Mouse (Mus musculus) cerebellum, adult 8-10 months (tissue): ENCODE results near the gene Tiam1.

Source experiments
- DNase-seq: peaks from one replicate; pipeline ENCODE4 v3.0.0; 2022

Gene Tiam1

GRCm38 (mm10) chr16:89831172-89831571, 312.4 kb downstream of the Tiam1 start:
- peak; percentile 48 for DNase-seq

GRCm38 (mm10) chr16:89830221-89830648, 313.3 kb downstream of the Tiam1 start:
- DNase-seq: no peak

- DNase-seq: no peak
These were observed 316.0 kb downstream of the Tiam1 start for GRCm38 (mm10) chr16:89827496-89828125.

GRCm38 (mm10) chr16:89825875-89826274, 317.7 kb downstream of the Tiam1 start:
- no peak for DNase-seq

- DNase-seq: peak; percentile 60
These were observed 320.7 kb downstream of the Tiam1 start for GRCm38 (mm10) chr16:89822882-89823281.

- no peak for DNase-seq
These were observed 324.9 kb downstream of the Tiam1 start for GRCm38 (mm10) chr16:89818661-89819060.

GRCm38 (mm10) chr16:89817861-89818630, 325.5 kb downstream of the Tiam1 start:
- DNase-seq: no peak

- no peak for DNase-seq
These were observed 326.3 kb downstream of the Tiam1 start for GRCm38 (mm10) chr16:89817301-89817700.

GRCm38 (mm10) chr16:89816506-89817172, 326.9 kb downstream of the Tiam1 start:
- no peak for DNase-seq

GRCm38 (mm10) chr16:89813536-89813935, 330.0 kb downstream of the Tiam1 start:
- DNase-seq: no peak

- DNase-seq: no peak
These were observed 330.7 kb downstream of the Tiam1 start for GRCm38 (mm10) chr16:89812891-89813290.

GRCm38 (mm10) chr16:89810398-89810797, 333.2 kb downstream of the Tiam1 start:
- no peak for DNase-seq

- DNase-seq: no peak
These were observed 335.4 kb downstream of the Tiam1 start for GRCm38 (mm10) chr16:89808168-89808567.

- no peak for DNase-seq
These were observed 337.6 kb downstream of the Tiam1 start for GRCm38 (mm10) chr16:89805946-89806345.

- DNase-seq: no peak
These were observed 338.4 kb downstream of the Tiam1 start for GRCm38 (mm10) chr16:89805210-89805609.

- DNase-seq: no peak
These were observed 342.1 kb downstream of the Tiam1 start for GRCm38 (mm10) chr16:89801493-89801892.

- no peak for DNase-seq
These were observed 343.8 kb downstream of the Tiam1 start for GRCm38 (mm10) chr16:89799772-89800171.

GRCm38 (mm10) chr16:89796566-89796965, 347.0 kb downstream of the Tiam1 start:
- no peak for DNase-seq

- DNase-seq: no peak
These were observed 353.7 kb downstream of the Tiam1 start for GRCm38 (mm10) chr16:89789792-89790434.

- DNase-seq: no peak
These were observed 357.8 kb downstream of the Tiam1 start for GRCm38 (mm10) chr16:89785795-89786194.

- no peak for DNase-seq
These were observed 363.9 kb downstream of the Tiam1 start for GRCm38 (mm10) chr16:89779705-89780104.

- no peak for DNase-seq
These were observed 366.1 kb downstream of the Tiam1 start for GRCm38 (mm10) chr16:89777450-89777849.

GRCm38 (mm10) chr16:89774553-89774913, 369.0 kb downstream of the Tiam1 start:
- DNase-seq: no peak
